Mouse (Mus musculus) stomach, embryonic 14.5 days (tissue): Measurements from ENCODE around the gene H2afz. TPM values are rescaled to one million over a fixed set of nuclear protein-coding genes. Genes with fewer than 3 reads are reported as not detected.

Experiments
- polyA plus RNA-seq: library from polyadenylated mRNA; unstranded; fragments of >200 nt; fragmentation: Nextera tagmentation; extraction: Ambion mirVana; gene quantifications from 2 replicates; pipeline ENCODE4 v1.2.1, GENCODE M21; 2014

Gene H2afz
- polyA plus RNA-seq, 1 experiment from 2014 or later: 1,649 TPM

Other genes starting within 250 kb of the H2afz start
- 3.8 and 6.4 TPM in 2 replicates for gene Ddit4l, start 242.9 kb upstream of the H2afz start, polyA plus RNA-seq
- gene Gm21962, start 193.0 kb upstream of the H2afz start, polyA plus RNA-seq: not detected in 2 replicates
- gene Dnajb14, start 3.2 kb downstream of the H2afz start, polyA plus RNA-seq: 9.3 and 9.8 TPM in 2 replicates
- gene Lamtor3, start 54.0 kb downstream of the H2afz start, polyA plus RNA-seq: 110 and 119 TPM in 2 replicates
- 12.0 and 14.7 TPM in 2 replicates for gene Dapp1, start 117.1 kb downstream of the H2afz start, polyA plus RNA-seq
- 0.04 and 0.16 TPM in 2 replicates for gene 1110002E22Rik, start 200.6 kb downstream of the H2afz start, polyA plus RNA-seq
- not detected in 2 replicates for gene Gm5105, start 202.9 kb downstream of the H2afz start, polyA plus RNA-seq